7 mouse cellular contexts compared by ENCODE assay signal in genomic region chr4:46450519-46451131, GRCm38 (mm10). TPM values are rescaled to one million over a fixed set of nuclear protein-coding genes. Genes with fewer than 3 reads are reported as not detected.
DNase-seq lines count a peak whose midpoint lies in the region; ATAC-seq lines count a peak whose summit lies in the region.

Gene Anp32b (plus strand): TSS chr4:46450902.

- WGBS in limb, embryonic 10.5 days = under 1% methylated on average over 66 of the region's 66 CpGs
- 0% methylated on average over 58 of the region's 66 CpGs for WGBS in midbrain, embryonic 13.5 days

- H3K4me3 ChIP-seq in limb, embryonic 10.5 days = peak within 1 kb of the TSS; percentile 90
- H3K4me3 ChIP-seq in midbrain, embryonic 13.5 days (replicated peaks) = peak within 1 kb of the TSS; percentile 90

- H3K27me3 ChIP-seq in limb, embryonic 10.5 days (ENCODE audit: low read depth, poor library complexity, severe bottlenecking) = no peaks in the 10 kb centered on the region
- no peaks in the 10 kb centered on the region for H3K27me3 ChIP-seq in midbrain, embryonic 13.5 days

- DNase-seq in adrenal gland, adult 8-10 months = peak; percentile 84
- DNase-seq in embryo, embryonic 9.5 days (ENCODE audit: extremely low spot score) = peak; percentile 94
- peak; percentile 90 for DNase-seq in kidney, adult 11 months
- peak; percentile 92 for DNase-seq in limb, embryonic 10.5 days (ENCODE audit: low spot score)
- peak; percentile 91 for DNase-seq in spleen, adult 12 weeks (ENCODE audit: low spot score)

- peak within 1 kb of the TSS; percentile 93 for H3K9ac ChIP-seq in midbrain, embryonic 13.5 days (replicated peaks)

- peaks cover 4% of the 10 kb centered on the region for H3K36me3 ChIP-seq in limb, embryonic 10.5 days
- no peaks in the 10 kb centered on the region for H3K36me3 ChIP-seq in midbrain, embryonic 13.5 days

- peaks cover 40% of the 10 kb centered on the region for H3K4me1 ChIP-seq in limb, embryonic 10.5 days
- peaks cover 34% of the 10 kb centered on the region for H3K4me1 ChIP-seq in midbrain, embryonic 13.5 days (replicated peaks)

- peak; percentile 57 for ATAC-seq in granulocyte monocyte progenitor cell, adult 5-6 weeks (replicated peaks; ENCODE audit: poor library complexity, severe bottlenecking)
- ATAC-seq in midbrain, embryonic 13.5 days = peak; percentile 96

- H3K9me3 ChIP-seq in limb, embryonic 10.5 days (replicated peaks) = no peaks in the 10 kb centered on the region
- no peaks in the 10 kb centered on the region for H3K9me3 ChIP-seq in midbrain, embryonic 13.5 days

- H3K27ac ChIP-seq in limb, embryonic 10.5 days = peak within 1 kb of the TSS; percentile 100
- peak within 1 kb of the TSS; percentile 97 for H3K27ac ChIP-seq in midbrain, embryonic 13.5 days

- H3K4me2 ChIP-seq in midbrain, embryonic 13.5 days (replicated peaks) = peak within 1 kb of the TSS; percentile 85

RNA-seq across cellular contexts. Expression of gene Anp32b, which starts in this region (rescaled TPM):
- total RNA-seq in adrenal gland, adult 8-10 months (2022) = 100 to 1,000 TPM; 104 to 129 (median 117) TPM
- 672 and 724 TPM in 2 replicates for total RNA-seq in granulocyte monocyte progenitor cell, adult 5-6 weeks (2014; fragmentation: Nextera tagmentation)
- 142 and 159 TPM in 2 replicates for total RNA-seq in granulocyte monocyte progenitor cell, adult 5-6 weeks (2017)
- 405 and 451 TPM in 2 replicates for polyA plus RNA-seq in limb, embryonic 10.5 days (2016; fragmentation: Nextera tagmentation; extraction: Ambion mirVana)
- polyA plus RNA-seq in midbrain, embryonic 13.5 days (2015; fragmentation: Nextera tagmentation; extraction: Ambion mirVana) = 126 and 136 TPM in 2 replicates

Comparison
In these comparisons a context has a peak if more than half of its experiments do, and no peak if none do; other contexts are left out.
1. Peak in every context shown above with its lines: DNase-seq, ATAC-seq, H3K4me3 ChIP-seq and H3K27ac ChIP-seq.